Mouse (Mus musculus) bone marrow macrophage, adult 2 months (primary cell): ENCODE measurements around the gene Rad51c. TPM values are rescaled to one million over a fixed set of nuclear protein-coding genes. Genes with fewer than 3 reads are reported as not detected.
"Not testable (repeated sequence)": the region's sequence is repeated elsewhere in the genome, so short reads cannot be mapped to it uniquely, and the experiment has no call there.

Experiments used
- H3K27ac ChIP-seq: 2 replicates; pipeline ENCODE4 v1.5.1; 2012; ENCODE audit warnings: low read depth, low read length; ENCODE audit not compliant: insufficient read depth
- H3K4me1 ChIP-seq: 2 replicates; pipeline ENCODE4 v1.6.1; 2012; ENCODE audit warnings: low read length; ENCODE audit not compliant: control insufficient read depth, insufficient read depth
- H3K4me3 ChIP-seq: 2 replicates; pipeline ENCODE4 v1.5.1; 2012; ENCODE audit warnings: mild to moderate bottlenecking, low read length, moderate library complexity; ENCODE audit not compliant: insufficient read depth
- CTCF ChIP-seq: IDR thresholded peaks from 2 replicates; pipeline ENCODE4 v1.5.1; 2012; ENCODE audit warnings: low read depth, mild to moderate bottlenecking, low read length, moderate library complexity
- POLR2A ChIP-seq: IDR thresholded peaks from 2 replicates; pipeline ENCODE4 v1.6.1; 2012; ENCODE audit warnings: mild to moderate bottlenecking, low read depth, low read length, borderline replicate concordance
- polyA plus RNA-seq: library from polyadenylated mRNA; stranded (reverse); fragments of >200 nt; gene quantifications from 2 replicates; pipeline ENCODE4 v1.2.4, GENCODE M21; 2012; ENCODE audit not compliant: missing spikeins, insufficient read depth, insufficient read length

Rad51c gene
- polyA plus RNA-seq, result 3.4 and 3.7 TPM in 2 replicates

- TF ChIP-seq POLR2A (no peak), CTCF (no peak)
- H3K4me3 ChIP-seq, result peak within 1 kb of the TSS; percentile 96
- peaks cover 4% of the 10 kb centered on the region for H3K4me1 ChIP-seq
- peak within 1 kb of the TSS; percentile 70 for H3K27ac ChIP-seq
These were observed at the start of gene Rad51c, which contains the start of gene Tex14 for GRCm38 (mm10) chr11:87404876-87405275. Gene Rad51c (minus strand): TSS chr11:87404954. Gene Tex14 (plus strand): TSS chr11:87405065.

- no peak overlapping the region for H3K27ac ChIP-seq
- TF ChIP-seq POLR2A, result no peak
- TF ChIP-seq CTCF, result no peak
- H3K4me3 ChIP-seq, result no peak overlapping the region
- 0 out of 2 replicates have a peak, but pooled peaks cover 3% of the 10 kb centered on the region for H3K4me1 ChIP-seq
These were observed 49.4 kb upstream of the Rad51c start for GRCm38 (mm10) chr11:87454035-87454690.

GRCm38 (mm10) chr11:87453216-87454034 is 48.7 kb upstream of the Rad51c start:
- no peak overlapping the region for H3K27ac ChIP-seq
- TF ChIP-seq POLR2A (no peak), CTCF (no peak)
- no peak overlapping the region for H3K4me3 ChIP-seq
- 0 out of 2 replicates have a peak, but pooled peaks cover 3% of the 10 kb centered on the region for H3K4me1 ChIP-seq

GRCm38 (mm10) chr11:87452779-87453178 is 48.0 kb upstream of the Rad51c start:
- H3K27ac ChIP-seq, H3K4me3 ChIP-seq, H3K4me1 ChIP-seq: not testable (repeated sequence)

- not testable (repeated sequence) for H3K4me3 ChIP-seq, H3K4me1 ChIP-seq, H3K27ac ChIP-seq
These were observed 45.1 kb upstream of the Rad51c start for GRCm38 (mm10) chr11:87449847-87450246.

GRCm38 (mm10) chr11:87449200-87449547 is 44.4 kb upstream of the Rad51c start:
- Histone ChIP-seq H3K27ac (peak overlapping the region; percentile 12; the same call in 1 of the 2 replicates), H3K4me1 (0 out of 2 replicates have a peak, but pooled peaks cover 3% of the 10 kb centered on the region), H3K4me3 (no peak overlapping the region)
- TF ChIP-seq POLR2A, result no peak
- TF ChIP-seq CTCF, result no peak

GRCm38 (mm10) chr11:87448476-87449199 is 43.9 kb upstream of the Rad51c start:
- peak; percentile 98 for TF ChIP-seq POLR2A
- H3K27ac ChIP-seq, result peak overlapping the region; percentile 12; the same call in 1 of the 2 replicates
- H3K4me1 ChIP-seq, H3K4me3 ChIP-seq: not testable (repeated sequence)

GRCm38 (mm10) chr11:87448081-87448475 is 43.3 kb upstream of the Rad51c start:
- 0 out of 2 replicates have a peak overlapping the region, but pooled peaks have one; percentile 9 for H3K27ac ChIP-seq
- H3K4me1 ChIP-seq, result not testable (repeated sequence)
- peak overlapping the region; percentile 60 for H3K4me3 ChIP-seq

- H3K4me3 ChIP-seq, result no peak overlapping the region
- no peak overlapping the region for H3K27ac ChIP-seq
- H3K4me1 ChIP-seq, result no peaks in the 10 kb centered on the region; the same call in 1 of the 2 replicates
- TF ChIP-seq POLR2A (no peak), CTCF (no peak)
These were observed 42.7 kb upstream of the Rad51c start for GRCm38 (mm10) chr11:87447429-87447828.

- no peak overlapping the region for H3K27ac ChIP-seq
- peaks cover 2% of the 10 kb centered on the region for H3K4me1 ChIP-seq
- no peak overlapping the region for H3K4me3 ChIP-seq
- TF ChIP-seq POLR2A (no peak), CTCF (no peak)
These were observed 41.4 kb upstream of the Rad51c start for GRCm38 (mm10) chr11:87446159-87446558.

- not testable (repeated sequence) for H3K4me1 ChIP-seq, H3K4me3 ChIP-seq, H3K27ac ChIP-seq
These were observed 40.8 kb upstream of the Rad51c start for GRCm38 (mm10) chr11:87445593-87445992.
